Mouse (Mus musculus) WW6 (cell line): ENCODE measurements around the gene Jmjd1c.

ENCODE experiments used
- DNase-seq: peaks from one replicate; pipeline ENCODE4 v3.0.0-alpha.2; 2013; ENCODE audit warnings: low read depth, low spot score

Jmjd1c gene

DNA sequence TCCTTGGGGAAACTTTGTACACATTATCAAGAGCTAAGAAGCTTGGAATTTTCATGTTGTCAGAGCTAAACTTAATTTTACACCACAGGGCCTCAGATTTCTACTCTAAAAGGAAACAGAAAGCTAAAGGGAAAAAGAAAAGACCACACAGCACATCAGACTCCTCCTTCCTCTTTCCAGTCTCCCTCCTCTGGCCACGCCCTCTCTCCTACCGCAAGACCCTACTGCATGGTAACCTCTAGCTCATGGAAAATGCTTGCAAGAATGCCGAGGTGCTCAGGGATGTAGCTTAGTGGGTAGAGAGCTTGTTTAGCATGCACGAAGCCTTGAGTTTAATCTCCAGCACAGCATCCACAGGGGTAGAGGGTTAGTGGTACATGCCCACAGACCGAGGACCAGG lies 24.0 kb upstream of the Jmjd1c start:
- DNase-seq: no peak

DNA sequence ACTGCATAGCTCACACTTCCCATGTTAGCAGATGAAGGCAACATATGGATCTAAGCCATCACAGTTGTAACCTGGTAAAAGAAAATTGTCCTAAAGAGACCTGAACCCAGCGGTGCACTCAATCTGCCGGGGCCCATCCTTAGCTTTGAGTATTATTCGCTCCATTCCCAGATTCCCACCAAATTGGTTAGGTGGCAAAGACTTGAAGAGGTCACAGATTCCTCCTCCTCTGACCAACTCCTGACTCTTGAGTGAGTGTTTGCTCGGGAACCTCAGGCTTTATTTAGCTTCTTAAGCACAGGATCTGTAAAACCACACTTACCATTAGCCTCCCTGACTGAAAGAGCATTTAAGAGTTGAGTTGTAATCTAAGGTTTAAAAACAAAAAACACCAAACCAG lies 23.3 kb upstream of the Jmjd1c start:
- no peak for DNase-seq

DNA sequence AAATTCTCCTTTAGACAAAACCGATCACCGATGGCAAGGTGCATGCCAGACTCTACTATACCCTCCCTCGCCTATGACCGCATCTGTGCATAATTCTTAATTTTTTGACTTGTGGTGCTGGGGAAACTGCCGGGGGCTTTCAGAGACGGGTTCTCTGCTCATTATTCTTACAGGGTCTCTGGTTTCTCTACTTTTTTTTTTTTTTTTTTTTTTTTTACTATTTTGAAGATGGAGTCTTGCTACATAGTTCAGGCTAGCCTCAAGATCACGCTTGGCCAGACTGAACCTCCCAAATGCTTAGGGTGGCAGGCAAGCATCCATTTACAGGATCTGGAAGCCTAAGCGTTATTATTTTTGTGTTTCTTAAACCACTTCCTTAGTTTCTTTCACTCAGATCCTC lies 22.3 kb upstream of the Jmjd1c start:
- no peak for DNase-seq

DNA sequence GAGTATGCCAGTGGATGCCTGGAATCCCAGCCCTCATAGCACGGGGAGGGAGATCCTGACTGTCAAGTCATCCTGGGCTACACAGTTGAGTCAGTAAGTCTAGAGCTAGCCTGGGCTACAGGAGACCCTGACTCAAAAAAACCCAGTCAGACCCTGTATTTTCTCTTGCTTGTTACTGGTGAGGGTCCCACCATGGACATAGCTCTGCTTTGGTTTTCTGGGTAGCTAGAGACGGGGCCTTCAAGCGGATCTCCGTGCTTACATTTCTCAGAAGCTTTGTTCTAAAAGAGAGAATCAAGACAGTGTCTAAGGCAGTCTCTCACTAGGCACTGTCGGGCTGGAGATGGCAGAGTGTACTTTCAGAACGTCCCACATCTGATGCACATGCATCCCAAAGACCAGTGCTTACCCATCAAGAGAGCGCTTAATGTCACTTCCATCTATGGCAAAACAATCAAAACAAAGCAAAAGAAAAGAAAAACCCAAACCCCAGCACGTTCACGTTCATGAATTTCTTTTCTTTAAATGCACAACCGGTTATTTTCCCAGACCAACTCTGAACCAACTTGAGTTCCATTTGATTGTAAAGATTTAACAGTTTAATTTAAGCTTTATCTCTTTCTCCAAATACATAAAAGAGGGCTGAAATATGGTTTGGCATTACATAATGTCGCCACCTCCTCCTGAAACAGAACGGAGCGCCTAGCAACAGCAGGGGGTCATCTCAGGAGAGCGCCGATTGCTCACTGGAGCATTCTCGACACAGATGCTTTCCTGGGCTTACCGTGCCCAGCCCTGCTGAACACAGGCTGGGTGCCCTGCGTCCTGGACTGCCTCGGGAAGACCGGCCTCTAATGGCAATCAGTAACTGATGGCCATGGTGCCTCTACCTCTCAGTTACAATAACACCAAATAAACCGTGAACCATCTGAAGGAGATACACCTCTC lies 19.7 kb upstream of the Jmjd1c start:
- no peak for DNase-seq

DNA sequence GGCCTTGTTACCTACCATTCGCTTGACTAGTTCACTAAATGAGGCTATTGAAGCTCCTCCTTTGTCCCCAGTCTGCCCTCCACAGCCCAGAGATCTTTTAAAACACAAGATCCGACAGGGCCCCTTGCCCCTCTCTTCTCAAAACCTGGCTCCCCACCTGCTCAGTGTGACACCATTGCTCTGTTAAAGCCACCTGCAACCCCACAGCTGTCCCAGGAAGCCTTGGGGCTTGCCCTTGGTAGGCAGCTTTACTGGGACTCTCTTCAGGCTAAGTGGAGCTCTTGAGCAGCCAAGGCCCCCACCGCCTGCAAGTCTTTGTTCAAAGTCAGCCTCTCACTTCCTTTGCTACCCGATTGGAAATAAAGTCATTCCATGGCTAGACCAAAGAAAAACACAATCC lies 16.9 kb upstream of the Jmjd1c start:
- no peak for DNase-seq

DNA sequence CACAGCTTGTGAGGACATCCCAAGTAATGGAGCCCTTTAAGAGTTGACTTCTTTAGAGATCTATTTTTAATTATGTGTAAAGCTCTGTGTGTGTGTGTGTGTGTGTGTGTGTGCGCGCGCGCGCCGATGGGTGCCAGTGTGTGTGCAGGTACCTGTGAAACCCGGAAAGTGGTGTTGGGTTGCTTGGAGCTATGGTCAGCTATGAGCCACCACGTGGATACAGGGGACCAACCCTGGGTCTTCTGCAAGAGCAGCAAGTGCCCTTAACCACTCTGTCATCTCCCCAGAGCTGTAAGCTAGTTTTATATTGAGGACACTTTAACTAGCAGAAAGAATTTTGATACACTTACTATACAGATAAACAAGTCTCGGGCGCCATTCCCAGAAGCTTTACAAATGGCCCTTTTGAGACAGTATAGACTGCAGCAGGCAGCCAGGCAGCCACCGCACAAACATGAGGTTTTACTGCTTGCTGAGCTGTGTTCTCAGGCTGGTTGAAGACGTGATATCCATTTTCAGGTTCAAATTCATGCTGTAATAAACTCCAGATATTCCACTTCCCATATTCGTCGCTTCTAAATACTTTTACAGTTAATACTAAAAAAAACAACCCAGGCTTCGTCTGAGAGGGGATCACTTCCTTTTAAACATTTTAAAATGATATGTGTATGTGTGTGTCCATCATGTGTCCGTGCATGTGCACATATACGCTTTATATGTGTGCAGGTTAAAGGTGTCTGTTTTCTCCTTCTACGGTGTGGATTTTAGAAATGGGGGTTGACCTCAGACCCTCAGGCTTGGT lies 14.5 kb upstream of the Jmjd1c start:
- DNase-seq: no peak

DNA sequence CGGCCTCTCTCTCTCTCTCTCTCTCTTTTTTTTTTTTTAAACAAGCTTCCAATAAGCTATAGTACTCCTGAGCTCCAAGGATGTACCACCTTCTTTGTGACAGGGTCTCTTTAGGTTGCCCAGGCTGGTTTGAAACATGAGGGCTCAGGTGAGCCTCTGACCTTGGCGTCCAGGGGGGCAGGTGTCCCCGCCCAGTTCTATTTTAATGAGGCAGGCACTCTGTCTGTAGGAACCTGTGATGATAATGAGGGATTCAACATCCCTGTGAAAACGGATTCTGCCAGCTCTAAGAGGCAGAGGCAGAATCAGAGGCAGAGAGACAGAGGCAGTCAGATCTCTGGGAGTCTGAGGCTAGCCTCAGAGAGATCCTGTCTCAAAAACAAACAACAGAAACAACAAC lies 13.4 kb upstream of the Jmjd1c start:
- DNase-seq: no peak

DNA sequence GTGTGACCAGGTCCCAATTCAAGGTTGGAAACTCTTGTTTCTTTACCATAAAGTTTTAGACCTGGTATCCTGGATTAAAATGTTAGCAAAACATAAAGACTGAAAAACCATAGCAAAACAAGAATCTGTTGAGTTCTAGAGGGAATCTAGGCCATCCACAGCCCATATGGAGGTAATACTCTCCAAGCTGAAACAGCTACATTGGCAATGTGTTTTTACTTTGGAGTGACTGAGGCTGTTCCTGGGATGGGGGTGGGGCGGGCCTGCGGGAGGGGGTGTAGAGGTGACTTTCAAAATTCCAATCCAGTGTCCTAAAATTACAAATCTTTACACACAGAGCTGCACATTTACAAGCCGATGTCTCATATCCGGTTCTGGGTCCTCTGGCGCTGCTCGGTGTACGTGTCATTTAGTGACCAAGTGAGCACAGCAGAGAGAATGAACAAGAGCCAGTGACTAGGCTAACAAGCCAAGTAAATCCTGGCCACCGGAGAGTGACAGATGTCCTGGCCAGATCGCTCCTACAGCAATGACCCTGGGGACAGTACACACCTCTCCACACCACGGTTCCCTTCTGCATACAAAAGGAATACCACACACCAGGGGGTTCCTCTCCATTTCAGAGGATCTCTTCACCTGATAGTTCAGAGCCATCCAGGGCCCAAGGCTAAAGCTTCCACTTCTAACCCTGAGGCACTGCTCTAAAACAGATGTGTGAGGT lies 12.3 kb upstream of the Jmjd1c start:
- DNase-seq: peak; percentile 80

DNA sequence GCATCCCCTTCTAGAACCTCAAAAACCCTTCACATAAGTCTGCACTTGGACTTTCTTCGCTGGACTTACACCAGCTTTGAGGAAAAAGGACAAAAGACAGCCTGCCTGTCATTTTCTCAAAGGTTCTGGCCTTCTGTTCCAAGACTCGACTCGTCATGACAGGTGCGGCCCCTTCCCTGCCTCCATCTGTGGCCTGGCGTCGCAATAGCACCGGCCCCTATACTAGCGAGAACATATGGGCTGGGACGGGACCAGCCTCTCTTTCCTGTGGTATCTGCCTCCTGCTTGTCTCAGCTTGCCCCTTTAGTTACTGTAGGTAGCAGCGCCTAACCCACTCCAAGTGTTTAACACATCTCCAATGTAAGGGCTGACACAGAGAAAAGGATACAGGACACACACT lies 10.8 kb upstream of the Jmjd1c start:
- no peak for DNase-seq

DNA sequence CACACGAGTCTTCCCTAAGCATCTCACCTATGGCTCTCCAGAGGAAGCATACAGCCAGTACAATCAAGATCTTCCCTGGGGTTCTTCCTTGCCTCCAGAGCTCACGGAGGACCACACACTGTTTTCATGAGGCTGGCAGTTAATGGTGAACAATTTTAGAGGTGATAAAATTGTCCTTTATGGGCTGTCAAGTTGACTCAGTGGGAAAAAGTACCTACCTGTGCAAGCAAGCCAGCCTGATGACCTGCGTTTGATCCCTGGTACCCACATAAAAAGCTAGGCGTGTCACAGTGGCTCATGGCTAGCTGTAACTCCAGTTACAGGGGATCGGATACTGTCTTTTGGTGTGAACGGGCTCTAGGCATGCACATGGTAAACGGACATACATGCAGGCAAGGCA lies 10.0 kb upstream of the Jmjd1c start:
- DNase-seq: no peak

DNA sequence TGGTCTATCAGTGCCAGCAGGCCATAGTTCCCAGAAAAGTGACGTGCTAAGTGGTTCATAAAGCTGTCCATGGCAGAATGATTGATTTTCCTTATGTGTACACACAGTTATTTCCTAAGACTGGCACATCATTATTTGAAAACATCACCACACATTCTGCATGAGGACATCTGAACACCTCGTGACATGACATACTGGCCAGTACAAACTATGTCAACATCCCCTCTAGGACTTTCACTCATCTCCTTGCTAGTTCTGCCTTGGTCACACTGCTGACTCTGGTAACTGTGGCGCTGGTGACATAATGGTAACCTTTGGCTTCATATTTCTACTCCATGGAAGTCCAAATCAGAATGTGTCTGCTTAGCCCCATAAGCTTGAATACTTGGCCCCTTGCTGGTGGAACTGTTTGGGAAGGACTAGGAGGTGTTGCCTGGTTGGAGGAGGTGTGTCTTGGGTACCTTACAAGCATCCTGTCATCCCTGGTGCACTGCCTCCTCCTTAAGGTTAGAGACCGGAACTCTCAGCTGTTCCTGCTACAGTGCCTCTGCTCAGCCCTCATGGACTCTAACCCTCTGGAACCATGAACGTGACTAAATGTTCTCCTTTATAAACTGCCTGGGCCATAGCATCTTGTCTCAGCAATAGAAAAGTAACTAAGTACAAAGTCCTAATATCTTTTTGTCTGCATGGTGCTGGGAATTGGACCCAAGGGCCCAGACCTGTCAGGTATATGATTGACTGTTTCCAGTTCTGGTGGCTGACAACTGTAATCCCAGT lies 8.3 kb upstream of the Jmjd1c start:
- DNase-seq: no peak

DNA sequence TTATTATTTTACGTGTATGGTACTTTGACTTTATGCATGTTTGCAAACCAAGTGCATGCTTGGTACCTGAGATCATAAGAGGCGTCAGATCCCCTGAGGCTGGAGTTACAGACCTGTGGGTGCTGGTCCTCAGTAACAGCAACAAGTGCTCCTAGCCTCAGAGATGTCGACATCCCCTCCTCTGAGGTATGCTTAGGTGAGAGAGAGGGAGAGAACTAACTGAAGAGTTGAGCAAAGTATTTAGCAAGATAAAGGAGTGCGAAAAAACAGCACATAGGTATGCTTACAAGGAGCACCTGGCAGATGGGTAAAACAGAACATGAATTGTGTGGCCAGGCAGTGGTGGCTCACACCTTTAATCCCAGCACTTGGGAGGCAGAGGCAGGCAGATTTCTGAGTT lies 5.3 kb upstream of the Jmjd1c start:
- no peak for DNase-seq

DNA sequence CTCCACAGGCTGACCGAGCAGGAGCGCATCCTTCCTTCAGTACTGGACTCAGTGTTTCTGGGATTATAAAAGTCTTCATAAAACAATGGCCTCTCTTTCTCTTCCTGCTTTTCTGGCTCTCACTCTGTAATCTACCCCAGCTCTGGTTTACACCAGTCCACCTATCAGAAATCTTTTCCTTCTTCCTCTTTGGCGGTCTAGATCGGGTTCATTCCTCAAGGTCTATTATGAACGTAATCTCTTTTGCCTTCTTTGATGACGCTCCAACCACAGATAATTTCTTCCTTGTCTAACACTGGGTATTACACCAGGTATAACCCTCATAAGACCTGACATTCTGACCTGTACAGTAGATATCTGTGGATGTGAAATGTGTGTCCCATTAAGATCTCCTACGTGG lies 1.0 kb upstream of the Jmjd1c start:
- no peak for DNase-seq

DNA sequence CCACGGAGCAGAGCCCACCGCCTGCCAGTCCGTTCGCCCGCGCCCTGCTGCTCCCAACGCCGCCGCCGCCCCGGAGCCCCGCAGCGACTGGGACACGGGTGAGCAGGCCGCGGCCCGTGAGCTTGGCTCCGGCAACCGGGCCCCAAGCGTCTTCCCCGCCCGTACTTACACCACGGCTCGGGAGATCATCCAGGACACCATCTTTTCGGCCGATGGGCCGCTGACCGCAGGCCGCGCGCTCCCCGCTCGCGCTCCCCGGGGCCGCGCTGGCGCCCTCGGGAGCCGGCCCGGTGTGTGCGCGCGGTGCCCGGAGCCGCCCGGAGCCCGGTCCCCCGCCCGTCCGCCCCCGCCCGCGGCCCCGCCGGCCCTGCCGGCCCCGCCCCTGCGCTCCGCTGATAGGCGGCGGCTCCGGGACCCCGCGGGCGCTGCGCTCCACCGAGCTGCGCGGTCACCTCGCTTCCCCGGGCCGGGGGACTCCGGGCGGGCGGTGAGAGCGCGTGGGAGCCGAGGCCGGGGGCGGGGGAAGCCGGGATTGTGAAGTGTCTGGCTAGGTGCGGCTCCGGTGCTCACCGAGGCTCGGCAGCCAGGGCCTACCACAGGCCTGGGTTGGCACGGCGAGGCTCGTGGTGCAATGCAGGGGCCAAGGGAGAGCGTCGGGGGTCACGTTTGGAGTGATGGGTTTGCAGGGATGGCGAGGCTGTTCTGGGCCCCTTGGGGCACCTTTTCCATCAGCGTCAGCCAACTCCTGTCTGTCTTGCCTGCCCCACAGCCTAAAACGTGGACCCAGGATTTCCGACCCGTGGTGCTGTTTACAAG lies 904 bp downstream of the Jmjd1c start, which contains the start of gene Reep3:
Reep3 (minus strand) TSS at position 325 of the 816 bp plus-strand sequence.
- DNase-seq: no peak

DNA sequence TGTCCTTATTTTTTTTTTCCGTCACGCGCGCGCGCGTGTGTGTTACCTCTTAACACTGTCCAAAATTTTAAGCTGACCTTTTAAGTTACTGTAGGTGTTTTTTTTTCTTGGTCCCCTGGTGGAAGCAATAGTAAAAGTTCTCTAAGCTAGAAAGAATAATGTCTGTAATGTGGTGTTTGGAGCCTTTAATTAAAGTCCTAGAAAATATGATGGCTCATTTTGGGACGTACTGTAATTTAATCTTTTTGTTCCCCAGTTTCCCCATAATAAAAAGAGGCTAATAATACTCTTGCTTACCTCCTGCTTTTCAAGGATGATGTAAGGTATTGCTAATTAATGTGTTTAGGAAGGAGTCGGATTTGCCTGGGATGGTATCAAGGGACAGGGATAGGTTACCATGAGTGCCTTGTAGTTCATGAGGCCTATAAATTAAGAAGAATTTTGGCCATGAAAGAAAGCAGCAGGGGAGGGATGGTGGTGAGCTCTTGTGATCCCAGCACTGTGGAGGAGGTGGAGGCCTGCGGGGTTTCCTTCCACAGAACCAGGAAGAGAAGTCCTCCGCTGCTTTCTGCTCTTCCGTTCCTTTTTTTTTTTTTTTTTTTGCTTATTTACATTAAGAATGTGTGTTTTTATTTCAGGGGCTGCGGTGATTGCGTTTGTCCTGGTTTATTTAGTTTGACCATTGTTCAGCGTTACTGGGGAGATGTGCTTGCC lies 1.7 kb downstream of the Jmjd1c start:
- DNase-seq: no peak

DNA sequence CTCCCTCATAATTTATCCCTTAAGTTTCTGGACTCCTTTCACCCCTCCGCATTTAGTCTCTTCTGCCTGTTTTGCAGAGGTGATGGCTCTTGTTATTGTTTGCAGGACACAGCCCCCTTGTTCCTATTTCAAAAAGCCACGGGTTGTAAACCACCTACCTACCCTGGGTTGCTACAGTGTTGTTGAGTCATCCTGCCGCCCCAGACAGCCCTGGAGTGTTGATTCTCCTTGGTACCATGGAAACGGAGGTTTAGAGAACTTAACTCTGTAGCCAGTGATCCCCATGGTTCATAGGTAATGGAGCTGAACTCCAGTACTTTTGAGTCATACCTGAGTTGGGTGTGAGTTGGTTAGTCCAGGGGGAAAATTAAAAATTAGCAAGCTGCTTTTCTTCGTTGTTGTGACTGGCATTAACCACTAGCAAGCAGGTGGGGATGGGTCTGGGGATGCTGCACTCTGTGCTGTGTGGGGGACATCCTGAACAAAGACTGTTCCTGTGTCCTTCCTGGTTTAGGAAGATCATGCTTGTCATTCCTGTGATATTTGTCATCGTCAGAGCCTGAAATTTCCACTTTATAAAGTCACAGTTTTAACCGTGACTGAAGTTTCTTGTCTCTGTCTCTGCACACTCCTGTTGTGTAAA lies 2.6 kb downstream of the Jmjd1c start:
- no peak for DNase-seq

DNA sequence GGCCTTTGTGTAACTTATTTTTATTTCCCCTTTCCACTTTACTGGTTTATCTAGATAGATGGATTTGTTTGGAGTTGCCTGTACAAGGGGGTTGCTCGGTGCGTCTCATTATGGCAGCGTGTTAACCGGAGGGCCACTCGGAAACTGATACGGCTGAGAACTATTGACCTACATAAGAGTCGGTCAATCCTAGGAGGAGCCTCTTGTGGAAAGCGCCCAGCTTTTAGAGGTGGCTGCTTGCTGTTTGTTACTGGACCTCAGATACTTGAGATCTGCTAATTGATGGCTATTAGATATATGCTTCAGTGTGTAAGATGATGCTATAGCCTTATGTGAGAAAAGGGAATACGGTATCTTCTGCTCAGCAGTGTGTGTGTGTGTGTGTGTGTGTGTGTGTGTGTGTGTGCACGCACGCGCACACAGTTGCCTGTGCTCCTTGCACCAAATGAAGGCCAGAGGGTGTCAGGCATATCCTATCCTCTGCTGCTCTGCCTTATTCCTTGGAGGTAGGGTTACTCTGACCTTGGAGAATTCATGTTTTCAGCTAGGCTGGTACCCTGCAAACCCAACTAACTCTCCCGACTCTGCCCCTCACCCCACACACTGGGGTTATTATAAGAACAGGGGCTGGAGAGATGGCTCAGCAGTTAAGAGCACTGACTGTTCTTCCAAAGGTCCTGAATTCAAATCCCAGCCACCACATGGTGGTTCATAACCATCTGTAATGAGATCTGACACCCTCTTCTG lies 3.4 kb downstream of the Jmjd1c start:
- DNase-seq: no peak

DNA sequence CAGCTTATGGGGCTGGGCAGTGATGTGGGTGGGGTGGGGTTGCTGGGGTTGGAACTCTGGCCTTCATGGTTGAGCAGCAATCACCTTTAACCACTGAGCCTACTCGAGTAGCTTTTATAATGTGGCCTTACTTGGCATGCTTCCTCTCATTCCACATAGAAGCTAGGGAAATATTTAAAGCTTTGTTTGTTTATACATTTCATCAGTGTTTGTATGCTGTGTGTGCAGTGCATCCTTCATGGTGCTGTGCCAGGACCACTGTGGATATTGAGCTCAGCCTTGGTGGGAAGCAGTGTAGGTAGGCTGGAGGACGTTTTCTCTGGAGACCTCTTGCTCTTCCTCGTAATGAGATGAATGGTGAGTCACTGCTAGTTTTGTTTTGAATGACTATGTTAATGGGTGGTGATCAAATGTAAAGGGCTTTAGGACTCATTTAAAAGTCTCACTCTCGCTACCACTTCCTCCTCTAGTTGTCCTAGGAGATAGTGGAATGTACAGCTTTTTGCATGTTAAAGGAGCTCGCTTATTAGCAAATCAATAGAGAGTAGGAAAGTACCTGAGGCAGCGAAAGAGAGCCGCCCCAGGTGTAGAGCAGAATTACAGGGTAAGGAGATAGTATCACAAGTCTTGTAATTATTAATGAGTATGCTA lies 4.2 kb downstream of the Jmjd1c start:
- peak; percentile 82 for DNase-seq
